Mouse (Mus musculus) forebrain, embryonic 12.5 days (tissue): ENCODE measurements around the gene Cox17. TPM values are rescaled to one million over a fixed set of nuclear protein-coding genes. Genes with fewer than 3 reads are reported as not detected.
A peak's percentile ranks its signal among the peaks of the same experiment; 100 is the strongest.

Source experiments
- ATAC-seq: fragments of 200-750 bp; cut with Nextera tagmentation; 2 replicates; pipeline ENCODE4 v1.8.0; 2017; ENCODE audit warnings: moderate TSS enrichment; ENCODE audit not compliant: low FRiP score
- H3K27ac ChIP-seq: fragments of 300-500 bp; sonication (generic); 2 replicates; pipeline ENCODE4 v1.5.1; 2016; ENCODE audit warnings: mild to moderate bottlenecking
- H3K27me3 ChIP-seq: fragments of 300-500 bp; sonication (generic); 2 replicates; pipeline ENCODE4 v1.6.1; 2016; ENCODE audit warnings: mild to moderate bottlenecking
- H3K36me3 ChIP-seq: fragments of 300-500 bp; sonication (generic); replicated peaks from 2 replicates; pipeline ENCODE4 v1.6.1; 2016; ENCODE audit warnings: mild to moderate bottlenecking
- H3K4me1 ChIP-seq: fragments of 300-500 bp; sonication (generic); 2 replicates; pipeline ENCODE4 v1.6.1; 2016
- H3K4me2 ChIP-seq: fragments of 300-500 bp; sonication (generic); 2 replicates; pipeline ENCODE4 v1.6.1; 2016; ENCODE audit warnings: mild to moderate bottlenecking, moderate library complexity
- H3K4me3 ChIP-seq: fragments of 300-500 bp; sonication (generic); replicated peaks from 2 replicates; pipeline ENCODE4 v1.5.1; 2016; ENCODE audit warnings: mild to moderate bottlenecking
- H3K9ac ChIP-seq: fragments of 300-500 bp; sonication (generic); 2 replicates; pipeline ENCODE4 v1.6.1; 2016; ENCODE audit warnings: mild to moderate bottlenecking
- H3K9me3 ChIP-seq: fragments of 300-500 bp; sonication (generic); 2 replicates; pipeline ENCODE4 v1.6.1; 2016
- WGBS: fragments of 180-500 bp; shearing (Covaris S2); methylation state at CpG from one replicate; pipeline ENCODE4 v1.1.7; 2016; 5-methylcytosine and 5-hydroxymethylcytosine counted together
- polyA plus RNA-seq: library from polyadenylated mRNA; unstranded; fragments of >200 nt; fragmentation: Nextera tagmentation; extraction: Ambion mirVana; gene quantifications from 2 replicates; pipeline ENCODE4 v1.2.1, GENCODE M21; 2016

The Cox17 gene
- polyA plus RNA-seq, 1 experiment from 2014 or later: 141 TPM

- no peak for ATAC-seq
- Histone ChIP-seq H3K4me3 (no peak overlapping the region), H3K27ac (no peak overlapping the region), H3K4me2 (no peak overlapping the region), H3K9me3 (no peaks in the 10 kb centered on the region), H3K4me1 (no peaks in the 10 kb centered on the region), H3K9ac (no peak overlapping the region), H3K27me3 (no peaks in the 10 kb centered on the region), H3K36me3 (no peaks in the 10 kb centered on the region)
- WGBS: 89% methylated on average over 6 of the region's 6 CpGs
These were observed 40.6 kb downstream of the Cox17 start for GRCm38 (mm10) chr16:38387389-38387788.

DNA sequence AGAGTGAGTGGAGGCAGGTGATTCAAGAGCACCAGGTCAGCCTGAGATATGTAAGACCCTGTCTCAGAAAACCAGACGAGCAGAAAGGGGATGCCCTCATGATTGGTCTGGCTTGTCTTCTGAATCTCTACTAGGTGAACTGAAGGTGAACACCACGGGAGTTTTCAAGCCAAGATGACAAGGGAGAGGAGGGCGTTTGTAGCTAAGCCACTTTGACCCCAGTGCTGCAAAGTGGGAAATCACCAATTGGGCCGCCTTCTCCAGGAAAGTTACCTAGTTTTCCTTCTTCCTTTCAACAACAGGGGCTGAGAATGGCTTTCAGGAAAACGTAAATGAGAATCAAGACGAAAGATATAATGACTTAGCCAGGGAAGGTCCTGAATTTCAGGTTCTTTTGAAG is 42.0 kb downstream of the Cox17 start:
- WGBS: 83% methylated on average over 6 of the region's 6 CpGs
- H3K4me3 ChIP-seq: no peak overlapping the region
- no peak overlapping the region for H3K9ac ChIP-seq
- ATAC-seq: no peak
- H3K9me3 ChIP-seq: no peaks in the 10 kb centered on the region
- H3K4me1 ChIP-seq: no peaks in the 10 kb centered on the region
- H3K27me3 ChIP-seq: no peaks in the 10 kb centered on the region
- no peak overlapping the region for H3K27ac ChIP-seq
- no peak overlapping the region for H3K4me2 ChIP-seq
- no peaks in the 10 kb centered on the region for H3K36me3 ChIP-seq

DNA sequence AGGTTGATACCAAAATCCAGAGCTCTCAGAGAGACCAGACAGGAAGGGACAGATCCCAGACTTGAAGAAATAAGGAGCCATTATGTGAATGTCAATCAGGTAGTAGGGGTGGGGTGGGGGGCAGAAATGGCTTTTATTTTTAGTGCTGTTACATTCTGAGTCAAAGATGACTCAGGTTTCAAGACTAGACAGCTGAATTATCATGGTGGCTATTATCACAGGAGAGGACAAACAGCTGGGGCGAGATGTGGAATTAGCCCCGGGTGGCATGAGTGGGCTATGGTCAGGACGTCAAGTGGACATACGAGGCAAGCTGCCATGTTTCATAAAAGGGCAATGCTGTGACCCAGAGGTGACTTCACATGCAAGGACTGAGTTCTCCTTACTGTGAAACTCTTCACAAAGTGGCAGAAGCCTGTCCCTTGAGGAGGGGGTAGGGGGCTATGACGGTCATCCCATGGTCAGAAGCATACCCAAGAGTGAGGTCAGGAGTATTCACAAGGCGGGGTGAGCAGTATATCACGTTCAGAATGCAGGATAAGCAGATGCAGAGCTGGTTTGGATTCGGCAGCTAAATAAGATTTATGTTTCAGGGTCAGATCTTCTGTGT is 42.6 kb downstream of the Cox17 start:
- Histone ChIP-seq H3K4me3 (no peak overlapping the region), H3K27me3 (no peaks in the 10 kb centered on the region), H3K36me3 (no peaks in the 10 kb centered on the region), H3K9me3 (no peaks in the 10 kb centered on the region), H3K4me1 (no peaks in the 10 kb centered on the region), H3K9ac (no peak overlapping the region), H3K4me2 (no peak overlapping the region), H3K27ac (no peak overlapping the region)
- ATAC-seq: no peak
- WGBS: 87% methylated on average over 8 of the region's 8 CpGs

- Histone ChIP-seq H3K4me2 (no peak overlapping the region), H3K9me3 (no peaks in the 10 kb centered on the region), H3K4me3 (no peak overlapping the region), H3K36me3 (no peaks in the 10 kb centered on the region), H3K27me3 (no peaks in the 10 kb centered on the region), H3K4me1 (no peaks in the 10 kb centered on the region), H3K27ac (no peak overlapping the region), H3K9ac (no peak overlapping the region)
- ATAC-seq: no peak
- 86% methylated on average over 7 of the region's 7 CpGs for WGBS
These were observed 43.5 kb downstream of the Cox17 start for GRCm38 (mm10) chr16:38390322-38390721.

- Histone ChIP-seq H3K4me3 (no peak overlapping the region), H3K9ac (no peak overlapping the region), H3K4me2 (no peak overlapping the region), H3K27ac (no peak overlapping the region), H3K27me3 (no peaks in the 10 kb centered on the region), H3K36me3 (no peaks in the 10 kb centered on the region), H3K9me3 (no peaks in the 10 kb centered on the region), H3K4me1 (no peaks in the 10 kb centered on the region)
- no peak for ATAC-seq
- WGBS: 88% methylated on average over 23 of the region's 23 CpGs
These were observed 45.5 kb downstream of the Cox17 start for GRCm38 (mm10) chr16:38392126-38392894.

DNA sequence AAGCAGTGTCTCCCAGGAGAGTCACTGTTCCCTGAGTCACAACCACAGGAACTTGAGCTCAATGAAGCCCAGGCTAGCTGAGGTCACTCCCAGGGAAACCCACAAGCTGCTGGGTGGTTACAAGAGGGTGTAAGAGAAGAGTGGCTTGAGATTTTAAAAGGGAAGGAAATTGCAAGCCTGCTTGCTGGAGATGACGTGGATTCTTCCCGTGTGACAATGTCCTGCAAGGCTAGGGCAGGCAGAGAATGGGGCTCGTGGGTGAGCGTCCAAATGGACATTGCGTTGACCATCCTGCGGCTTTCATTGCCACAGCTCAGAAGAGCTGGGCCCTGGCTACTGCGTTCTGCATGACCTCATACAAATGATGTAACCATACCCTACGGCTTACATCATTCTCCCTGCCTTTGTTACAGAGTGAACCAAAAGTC is 47.4 kb downstream of the Cox17 start:
- H3K4me1 ChIP-seq: peaks cover 2% of the 10 kb centered on the region
- 85% methylated on average over 8 of the region's 8 CpGs for WGBS

DNA sequence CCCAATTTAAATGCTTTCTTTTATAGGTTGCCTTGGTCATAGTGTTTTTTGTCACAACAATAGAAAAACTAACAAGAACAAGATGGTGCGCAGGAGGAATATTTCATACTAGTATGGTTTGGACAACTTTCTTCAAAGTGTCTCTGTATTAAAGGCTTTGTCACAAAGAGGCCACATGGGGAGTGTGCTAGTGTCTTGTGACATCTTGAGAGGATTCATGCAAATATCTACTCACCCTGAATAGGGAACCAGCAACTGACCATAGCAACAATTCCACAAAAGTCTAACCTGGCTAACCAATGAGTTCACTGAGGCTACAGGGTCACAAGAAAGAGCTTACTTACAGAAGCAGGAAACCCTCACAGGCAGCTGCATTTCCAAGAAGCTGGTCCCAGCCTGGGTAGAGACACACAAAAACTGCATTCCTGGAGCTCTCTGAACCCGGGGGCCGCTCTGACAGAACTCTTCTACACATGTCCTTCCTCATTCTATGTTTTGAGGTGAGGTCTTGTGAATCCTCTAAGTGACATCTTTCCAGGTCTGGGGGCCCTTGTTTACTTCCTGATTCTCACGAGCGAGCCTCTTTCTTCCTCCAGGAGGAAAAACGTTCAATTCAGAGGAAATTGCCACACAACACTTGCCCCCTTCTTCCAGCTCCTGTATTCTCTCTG is 48.4 kb downstream of the Cox17 start:
- WGBS: 76% methylated on average over 6 of the region's 6 CpGs
- Histone ChIP-seq H3K9ac (no peak overlapping the region), H3K4me2 (no peak overlapping the region), H3K27me3 (no peaks in the 10 kb centered on the region), H3K4me1 (peaks cover 11% of the 10 kb centered on the region), H3K4me3 (no peak overlapping the region), H3K27ac (no peak overlapping the region), H3K36me3 (no peaks in the 10 kb centered on the region), H3K9me3 (no peaks in the 10 kb centered on the region)
- no peak for ATAC-seq

More for the DNA sequence above, 47.4 kb downstream of the Cox17 start:
- no peak overlapping the region for H3K27ac ChIP-seq
- H3K4me3 ChIP-seq: no peak overlapping the region
- H3K27me3 ChIP-seq: no peaks in the 10 kb centered on the region
- ATAC-seq: no peak
- no peak overlapping the region for H3K9ac ChIP-seq
- H3K4me2 ChIP-seq: no peak overlapping the region
- no peaks in the 10 kb centered on the region for H3K36me3 ChIP-seq
- no peaks in the 10 kb centered on the region for H3K9me3 ChIP-seq

DNA sequence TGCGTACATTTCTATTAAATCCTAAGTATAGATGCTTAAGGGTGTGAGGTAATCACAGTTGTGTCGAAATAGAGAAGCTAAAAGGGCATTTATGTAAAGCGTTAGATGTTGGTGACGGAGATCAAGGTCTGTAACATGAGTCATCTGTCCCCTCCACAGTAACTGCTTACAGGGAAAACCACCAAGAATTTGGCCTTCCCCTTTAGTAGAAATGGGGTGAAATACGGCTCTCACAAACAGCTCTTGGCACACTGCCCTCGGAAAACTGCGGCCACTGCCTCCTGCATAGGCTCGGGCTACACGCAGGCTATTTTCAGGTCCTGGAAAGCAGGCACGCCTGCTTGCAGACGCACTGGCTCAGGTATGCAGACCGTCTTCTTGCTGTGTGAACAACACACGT is 49.4 kb downstream of the Cox17 start:
- Histone ChIP-seq H3K9me3 (no peaks in the 10 kb centered on the region), H3K36me3 (no peaks in the 10 kb centered on the region), H3K4me1 (peaks cover 14% of the 10 kb centered on the region), H3K27me3 (no peaks in the 10 kb centered on the region), H3K9ac (no peak overlapping the region), H3K27ac (no peak overlapping the region), H3K4me2 (no peak overlapping the region), H3K4me3 (no peak overlapping the region)
- 83% methylated on average over 13 of the region's 13 CpGs for WGBS
- ATAC-seq: no peak

DNA sequence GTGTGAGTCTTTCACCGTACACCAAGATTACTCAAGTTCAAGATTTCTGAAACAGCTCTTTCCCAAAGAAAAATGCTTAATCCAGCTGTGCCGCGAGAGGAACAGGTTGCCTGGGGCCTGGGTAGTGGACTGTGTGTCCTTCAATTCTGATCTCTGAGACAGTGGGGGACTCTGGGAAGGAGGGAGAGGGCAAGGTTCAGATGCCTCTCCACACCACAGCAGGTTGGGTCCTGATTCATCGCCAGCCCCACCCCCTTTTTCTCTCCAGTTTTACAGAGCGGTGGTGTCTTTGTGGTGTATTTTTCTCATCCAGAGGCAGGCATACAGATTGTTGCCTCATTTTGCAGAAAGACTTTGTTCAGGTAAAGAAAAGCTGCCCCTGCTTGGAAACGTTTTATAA is 51.5 kb downstream of the Cox17 start:
- no peaks in the 10 kb centered on the region for H3K36me3 ChIP-seq
- H3K4me3 ChIP-seq: no peak overlapping the region
- no peaks in the 10 kb centered on the region for H3K27me3 ChIP-seq
- ATAC-seq: no peak
- H3K9me3 ChIP-seq: no peaks in the 10 kb centered on the region
- 88% methylated on average over 6 of the region's 6 CpGs for WGBS
- peaks cover 14% of the 10 kb centered on the region for H3K4me1 ChIP-seq
- H3K9ac ChIP-seq: no peak overlapping the region
- no peak overlapping the region for H3K27ac ChIP-seq
- H3K4me2 ChIP-seq: no peak overlapping the region

- H3K27ac ChIP-seq: no peak overlapping the region
- 0 out of 2 replicates have a peak overlapping the region, but pooled peaks have one; percentile 49 for H3K9ac ChIP-seq
- H3K4me1 ChIP-seq: peaks cover 14% of the 10 kb centered on the region
- no peak for ATAC-seq
- 80% methylated on average over 3 of the region's 3 CpGs for WGBS
- no peak overlapping the region for H3K4me3 ChIP-seq
- H3K9me3 ChIP-seq: no peaks in the 10 kb centered on the region
- H3K36me3 ChIP-seq: no peaks in the 10 kb centered on the region
- H3K27me3 ChIP-seq: no peaks in the 10 kb centered on the region
- peak overlapping the region; percentile 57 for H3K4me2 ChIP-seq
These were observed 52.3 kb downstream of the Cox17 start for GRCm38 (mm10) chr16:38399076-38399475.

- Histone ChIP-seq H3K9me3 (no peaks in the 10 kb centered on the region), H3K27ac (peak overlapping the region; percentile 63), H3K9ac (peak overlapping the region; percentile 49; the same call in 1 of the 2 replicates), H3K4me3 (peak overlapping the region; percentile 28), H3K27me3 (no peaks in the 10 kb centered on the region), H3K36me3 (no peaks in the 10 kb centered on the region), H3K4me1 (peaks cover 14% of the 10 kb centered on the region), H3K4me2 (peak overlapping the region; percentile 57)
- 9% methylated on average over 17 of the region's 17 CpGs for WGBS
- peak; percentile 94 for ATAC-seq
These were observed 52.9 kb downstream of the Cox17 start for GRCm38 (mm10) chr16:38399531-38400231.
